Comparison of ENCODE assay signal across 8 mouse cellular contexts in genomic region chr1:180225500-180226220, GRCm38 (mm10). TPM values are rescaled to one million over a fixed set of nuclear protein-coding genes. Genes with fewer than 3 reads are reported as not detected.
DNase-seq lines count a peak whose midpoint lies in the region; ATAC-seq lines count a peak whose summit lies in the region.

No protein-coding gene starts in this region.

- peak overlapping the region; percentile 75 for H3K4me2 ChIP-seq in lung, embryonic 16.5 days (ENCODE audit: low read depth, low read length)

- peak; percentile 51 to 56 for DNase-seq in urinary bladder, adult 18-20 months (ENCODE audit: low spot score in 2 of 2)
- DNase-seq in urinary bladder, postnatal 10 days (ENCODE audit: low spot score): no peak
- DNase-seq in embryo, embryonic 10 days (ENCODE audit: low spot score): peak; percentile 73
- DNase-seq in heart, adult 9 months (ENCODE audit: low spot score in 2 of 2): peak; percentile 23 to 26
- peak; percentile 69 to 76 for DNase-seq in kidney, adult 8-10 months
- peak; percentile 60 for DNase-seq in urinary bladder, postnatal 25 days (ENCODE audit: low spot score)

- peak; percentile 91 for ATAC-seq in lung, embryonic 16.5 days (ENCODE audit: low read depth)
- ATAC-seq in neutrophil, adult 5-6 weeks (ENCODE audit: extremely low read depth, insufficient number of reproducible peaks, low FRiP score, poor library complexity, severe bottlenecking): peak; percentile 65

- peaks cover 5% of the 10 kb centered on the region for H3K4me1 ChIP-seq in lung, embryonic 16.5 days (replicated peaks; ENCODE audit: control insufficient read depth, insufficient read depth, low read length)

- H3K9ac ChIP-seq in lung, embryonic 16.5 days (ENCODE audit: low read length): peak overlapping the region; percentile 55

- no peaks in the 10 kb centered on the region for H3K36me3 ChIP-seq in lung, embryonic 16.5 days (ENCODE audit: control insufficient read depth, insufficient read depth, low read length)

- WGBS in lung, embryonic 16.5 days: 12% methylated on average over 21 of the region's 21 CpGs

- H3K4me3 ChIP-seq in lung, embryonic 16.5 days (ENCODE audit: low read length): peak overlapping the region; percentile 58

- H3K9me3 ChIP-seq in lung, embryonic 16.5 days (ENCODE audit: control insufficient read depth, low read length): no peaks in the 10 kb centered on the region

- H3K27me3 ChIP-seq in lung, embryonic 16.5 days (ENCODE audit: control insufficient read depth, insufficient read depth, low read depth, low read length): no peaks in the 10 kb centered on the region

- peak overlapping the region; percentile 78 for H3K27ac ChIP-seq in lung, embryonic 16.5 days (ENCODE audit: low read length)

RNA-seq across cellular contexts. Expression of gene Coq8a, which starts 26.3 kb away (rescaled TPM):
- polyA plus RNA-seq in lung, embryonic 16.5 days (2015; fragmentation: Nextera tagmentation; extraction: Ambion mirVana): 11.2 and 15.5 TPM in 2 replicates
- total RNA-seq in neutrophil, adult 5-6 weeks (2017): 46.3 TPM in 2 replicates

RNA-seq across cellular contexts. Expression of gene Psen2, which starts 37.6 kb away (rescaled TPM):
- polyA plus RNA-seq in lung, embryonic 16.5 days (2015; fragmentation: Nextera tagmentation; extraction: Ambion mirVana): 13.2 and 14.6 TPM in 2 replicates
- 66.0 and 74.3 TPM in 2 replicates for total RNA-seq in neutrophil, adult 5-6 weeks (2017)
